In genomic region chr12:8921394-8922368, GRCm38 (mm10) we compare ENCODE assay signal across 7 mouse cellular contexts. TPM values are rescaled to one million over a fixed set of nuclear protein-coding genes. Genes with fewer than 3 reads are reported as not detected.
DNase-seq lines count a peak whose midpoint lies in the region; ATAC-seq and TF ChIP-seq lines count a peak whose summit lies in the region.

Laptm4a (plus strand) TSS chr12:8921664.

- peak within 1 kb of the TSS; percentile 66 for H3K4me2 ChIP-seq in intestine, postnatal 0 days (replicated peaks; ENCODE audit: low read depth)
- H3K4me2 ChIP-seq in midbrain, embryonic 12.5 days (replicated peaks): peak within 1 kb of the TSS; percentile 75

- intact Hi-C loops in left cerebral cortex, postnatal 4 days (cut with DNase I): loop anchor here (2.0 kb wide), 1 partner anchor 151 kb away; the partner anchor contains the start of gene Sdc1

- peak; percentile 99 for ATAC-seq in intestine, postnatal 0 days
- peak; percentile 99 for ATAC-seq in midbrain, embryonic 12.5 days (ENCODE audit: low FRiP score, low read depth)

- peak within 1 kb of the TSS; percentile 99 for H3K27ac ChIP-seq in embryonic facial prominence, embryonic 10.5 days (replicated peaks)
- peak within 1 kb of the TSS; percentile 96 for H3K27ac ChIP-seq in intestine, postnatal 0 days (ENCODE audit: low read depth, low read length)
- peak within 1 kb of the TSS; percentile 97 for H3K27ac ChIP-seq in midbrain, embryonic 12.5 days (replicated peaks)
- H3K27ac ChIP-seq in small intestine, adult 2 months (ENCODE audit: insufficient read depth, low read depth, low read length): peak within 1 kb of the TSS; percentile 98

- DNase-seq in adrenal gland, postnatal 10 days: peak; percentile 99
- DNase-seq in embryonic facial prominence, embryonic 10.5 days (ENCODE audit: low spot score): peak; percentile 98
- peak; percentile 91 for DNase-seq in gonadal fat pad, adult 2 months (ENCODE audit: low read depth)
- DNase-seq in left cerebral cortex, postnatal 4 days: peak; percentile 98

- TF ChIP-seq POLR2A in small intestine, adult 2 months (IDR thresholded peaks at IDR 0.05; ENCODE audit: low read depth, low read length): peak; percentile 95

- H3K27me3 ChIP-seq in embryonic facial prominence, embryonic 10.5 days (replicated peaks; ENCODE audit: low read depth, poor library complexity, severe bottlenecking): no peaks in the 10 kb centered on the region
- no peaks in the 10 kb centered on the region for H3K27me3 ChIP-seq in intestine, postnatal 0 days (replicated peaks; ENCODE audit: control insufficient read depth, insufficient read depth, low read length)
- H3K27me3 ChIP-seq in midbrain, embryonic 12.5 days: no peaks in the 10 kb centered on the region
- no peaks in the 10 kb centered on the region for H3K27me3 ChIP-seq in small intestine, adult 2 months (ENCODE audit: control insufficient read depth, insufficient read depth, low read length)

- H3K4me1 ChIP-seq in embryonic facial prominence, embryonic 10.5 days: peaks cover 34% of the 10 kb centered on the region
- H3K4me1 ChIP-seq in intestine, postnatal 0 days (replicated peaks; ENCODE audit: control insufficient read depth, insufficient read depth, low read length): 0 out of 2 replicates have a peak, but pooled peaks cover 6% of the 10 kb centered on the region
- peaks cover 25% of the 10 kb centered on the region for H3K4me1 ChIP-seq in midbrain, embryonic 12.5 days
- peaks cover 2% of the 10 kb centered on the region; the same call in 1 of the 2 replicates for H3K4me1 ChIP-seq in small intestine, adult 2 months (ENCODE audit: control insufficient read depth, insufficient read depth, insufficient read length, low read length)

- WGBS in embryonic facial prominence, embryonic 10.5 days: under 1% methylated on average over 73 of the region's 73 CpGs
- WGBS in intestine, postnatal 0 days: under 1% methylated on average over 73 of the region's 73 CpGs
- under 1% methylated on average over 73 of the region's 73 CpGs for WGBS in midbrain, embryonic 12.5 days
- under 1% methylated on average over 73 of the region's 73 CpGs for WGBS in small intestine, adult 2 months

- H3K9me3 ChIP-seq in embryonic facial prominence, embryonic 10.5 days: no peaks in the 10 kb centered on the region
- no peaks in the 10 kb centered on the region for H3K9me3 ChIP-seq in intestine, postnatal 0 days (ENCODE audit: control insufficient read depth)
- no peaks in the 10 kb centered on the region for H3K9me3 ChIP-seq in midbrain, embryonic 12.5 days

- H3K4me3 ChIP-seq in embryonic facial prominence, embryonic 10.5 days: peak within 1 kb of the TSS; percentile 83
- peak within 1 kb of the TSS; percentile 87 for H3K4me3 ChIP-seq in intestine, postnatal 0 days (ENCODE audit: low read depth, low read length)
- peak within 1 kb of the TSS; percentile 78 for H3K4me3 ChIP-seq in midbrain, embryonic 12.5 days
- peak within 1 kb of the TSS; percentile 91 for H3K4me3 ChIP-seq in small intestine, adult 2 months (ENCODE audit: low read depth, low read length)

- peak within 1 kb of the TSS; percentile 92 for H3K9ac ChIP-seq in intestine, postnatal 0 days (ENCODE audit: low read depth, low read length)
- H3K9ac ChIP-seq in midbrain, embryonic 12.5 days (replicated peaks): peak within 1 kb of the TSS; percentile 83

- TF ChIP-seq CTCF in intestine, postnatal 0 days (IDR thresholded peaks at IDR 0.05; ENCODE audit: low read depth): no peak
- TF ChIP-seq CTCF in small intestine, adult 2 months (IDR thresholded peaks at IDR 0.05; ENCODE audit: extremely low read depth, insufficient read length, insufficient replicate concordance, low read depth, low read length): no peak

- H3K36me3 ChIP-seq in embryonic facial prominence, embryonic 10.5 days (replicated peaks): peaks cover 27% of the 10 kb centered on the region
- H3K36me3 ChIP-seq in intestine, postnatal 0 days (ENCODE audit: control insufficient read depth, insufficient read depth): no peaks in the 10 kb centered on the region
- peaks cover 8% of the 10 kb centered on the region; the same call in 1 of the 2 replicates for H3K36me3 ChIP-seq in midbrain, embryonic 12.5 days
- H3K36me3 ChIP-seq in small intestine, adult 2 months (ENCODE audit: control insufficient read depth, insufficient read depth, low read length): peaks cover 4% of the 10 kb centered on the region; the same call in 1 of the 2 replicates

RNA-seq across cellular contexts. Expression of gene Laptm4a, which starts in this region (rescaled TPM):
- total RNA-seq in adrenal gland, postnatal 10 days (2021): 100 to 1,000 TPM; 391 to 397 TPM
- 170 and 196 TPM in 2 replicates for polyA plus RNA-seq in embryonic facial prominence, embryonic 10.5 days (2016; fragmentation: Nextera tagmentation; extraction: Ambion mirVana)
- 423 and 433 TPM in 2 replicates for polyA plus RNA-seq in gonadal fat pad, adult 2 months (2012; rRNA removed)
- polyA plus RNA-seq in intestine, postnatal 0 days (2015; fragmentation: Nextera tagmentation; extraction: Ambion mirVana): 241 and 242 TPM in 2 replicates
- total RNA-seq in left cerebral cortex, postnatal 4 days (2021): 100 to 1,000 TPM; 186 to 191 TPM
- 189 and 199 TPM in 2 replicates for polyA plus RNA-seq in midbrain, embryonic 12.5 days (2016; fragmentation: Nextera tagmentation; extraction: Ambion mirVana)
- polyA plus RNA-seq in small intestine, adult 2 months (2012; rRNA removed): 49.6 and 72.5 TPM in 2 replicates

Comparison
In these comparisons a context has a peak if more than half of its experiments do, and no peak if none do; other contexts are left out.
1. Peak in every context shown above with its lines: DNase-seq, ATAC-seq, H3K4me3 ChIP-seq and H3K27ac ChIP-seq.